Mouse (Mus musculus) gastrocnemius, postnatal 25 days (tissue): ENCODE data around the gene Enox1. TPM values are rescaled to one million over a fixed set of nuclear protein-coding genes. Genes with fewer than 3 reads are reported as not detected.
"Not testable (repeated sequence)": the region's sequence is repeated elsewhere in the genome, so short reads cannot be mapped to it uniquely, and the experiment has no call there.

ENCODE experiments used
- DNase-seq: peaks from one replicate; pipeline ENCODE4 v3.0.0; 2022
- long read RNA-seq, 2 experiments: library from polyadenylated mRNA; stranded (forward); transcript quantifications; one replicate each; pipeline ENCODE4 v2.0.0; 2021
- total RNA-seq, 2 experiments: library from RNA; stranded (reverse); gene quantifications; 1 replicate in 1 of 2; 2 replicates in 1 of 2; pipeline ENCODE4 v1.2.3; 2021

Enox1 gene
- total RNA-seq: 1 to 10 TPM in 1 of 2 experiments, under 1 TPM in 1; 0.99 to 1.2 TPM
- long read RNA-seq, experiment 1, partial matches to known transcripts: 0 of 6 reads
- long read RNA-seq, experiment 1, other reads (novel, unspliced or antisense): 6 of 6 reads
- long read RNA-seq, experiment 2, partial matches to known transcripts: 0 of 1 reads
- long read RNA-seq, experiment 2, other reads (novel, unspliced or antisense): 1 of 1 reads

DNA sequence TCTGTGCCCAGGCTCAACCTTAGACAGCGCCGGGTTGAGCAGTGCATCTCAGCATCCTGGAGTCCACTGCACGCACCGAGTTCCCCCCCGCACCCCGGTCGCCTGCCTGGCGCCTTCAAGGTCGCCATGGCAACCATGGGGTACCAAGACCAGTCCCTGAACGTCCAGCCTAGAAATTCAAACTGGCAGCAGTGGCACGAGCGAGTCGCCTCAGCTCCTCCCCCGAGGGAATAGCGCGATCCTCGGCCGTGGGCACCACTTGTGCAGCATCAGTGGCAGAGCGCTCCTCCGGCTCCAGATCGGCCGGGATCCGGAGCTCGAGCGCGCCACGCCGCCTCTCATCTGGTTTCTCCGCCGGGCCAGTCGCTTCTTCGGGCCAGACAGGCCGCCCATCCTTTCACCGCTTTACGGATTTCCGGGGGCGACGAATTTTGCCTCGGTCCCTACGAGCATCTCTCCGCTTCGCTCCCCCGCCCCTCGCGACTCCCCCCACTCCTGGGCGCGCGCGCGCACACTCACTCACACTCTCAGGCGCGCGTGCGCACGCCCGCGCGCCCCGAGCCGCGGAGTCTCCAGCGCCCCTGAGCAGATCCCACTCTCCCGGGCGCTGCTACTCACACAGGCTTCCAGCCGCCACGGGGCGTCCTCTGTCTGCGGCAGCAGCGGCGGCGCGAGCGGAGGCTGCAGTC is at the start of gene Enox1:
Gene Enox1, plus strand, starts transcription at position 542 of the 689 bp plus-strand sequence.
- peak; percentile 64 for DNase-seq

DNA sequence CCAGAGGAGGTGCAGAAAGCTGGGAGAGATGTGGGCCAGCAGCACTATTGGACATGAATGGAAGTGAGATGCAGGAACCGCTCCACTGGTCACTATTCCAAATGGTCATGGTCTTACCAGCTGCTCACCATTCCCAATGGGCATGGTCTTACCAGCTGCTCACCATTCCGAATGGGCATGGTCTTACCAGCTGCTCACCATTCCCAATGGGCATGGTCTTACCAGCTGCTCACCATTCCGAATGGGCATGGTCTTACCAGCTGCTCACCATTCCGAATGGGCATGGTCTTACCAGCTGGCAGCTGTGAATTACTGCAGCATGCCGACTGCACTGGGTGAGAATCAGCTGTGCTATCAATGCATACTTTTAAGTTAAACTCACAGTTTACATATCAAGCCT is 45.9 kb upstream of the Enox1 start:
- not testable (repeated sequence) for DNase-seq

DNA sequence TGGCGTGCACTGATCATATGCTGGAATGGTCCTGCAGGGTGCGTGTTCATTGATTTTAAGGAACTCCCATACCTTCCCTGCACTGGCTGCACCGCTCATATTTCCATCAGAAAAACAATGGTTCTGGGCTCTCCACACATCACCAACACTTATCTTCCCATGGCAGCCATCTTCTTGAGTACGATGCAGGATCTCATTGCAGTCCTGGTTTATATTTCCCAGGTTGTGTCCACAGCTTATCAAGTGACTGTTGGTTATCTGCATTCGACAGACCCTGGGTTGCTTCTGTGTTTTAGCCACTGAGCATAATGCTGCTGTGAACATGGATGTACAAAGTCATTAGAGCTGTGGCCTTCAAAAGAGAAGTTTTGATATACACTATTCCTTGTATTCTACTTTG is 26.0 kb upstream of the Enox1 start:
- no peak for DNase-seq

DNA sequence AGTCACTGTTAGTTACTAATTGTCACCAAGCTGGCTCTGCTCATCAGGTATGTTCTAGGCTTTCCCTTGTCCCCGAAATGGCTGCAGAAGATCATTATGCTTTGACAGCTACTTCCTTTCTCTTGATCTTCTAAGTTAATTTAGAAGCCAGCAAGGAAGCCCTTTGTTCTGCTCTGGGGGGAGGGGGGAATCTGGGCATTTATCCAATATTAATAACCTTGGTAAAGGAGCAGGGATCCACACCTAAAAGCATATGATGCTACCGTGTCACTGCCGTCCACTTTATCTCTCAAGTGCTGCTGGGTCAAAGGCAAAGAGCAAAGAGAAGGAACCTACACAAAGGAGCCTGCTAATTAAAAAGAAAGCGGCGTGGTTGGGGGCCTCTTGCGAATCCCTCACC is 19.6 kb upstream of the Enox1 start:
- no peak for DNase-seq

DNA sequence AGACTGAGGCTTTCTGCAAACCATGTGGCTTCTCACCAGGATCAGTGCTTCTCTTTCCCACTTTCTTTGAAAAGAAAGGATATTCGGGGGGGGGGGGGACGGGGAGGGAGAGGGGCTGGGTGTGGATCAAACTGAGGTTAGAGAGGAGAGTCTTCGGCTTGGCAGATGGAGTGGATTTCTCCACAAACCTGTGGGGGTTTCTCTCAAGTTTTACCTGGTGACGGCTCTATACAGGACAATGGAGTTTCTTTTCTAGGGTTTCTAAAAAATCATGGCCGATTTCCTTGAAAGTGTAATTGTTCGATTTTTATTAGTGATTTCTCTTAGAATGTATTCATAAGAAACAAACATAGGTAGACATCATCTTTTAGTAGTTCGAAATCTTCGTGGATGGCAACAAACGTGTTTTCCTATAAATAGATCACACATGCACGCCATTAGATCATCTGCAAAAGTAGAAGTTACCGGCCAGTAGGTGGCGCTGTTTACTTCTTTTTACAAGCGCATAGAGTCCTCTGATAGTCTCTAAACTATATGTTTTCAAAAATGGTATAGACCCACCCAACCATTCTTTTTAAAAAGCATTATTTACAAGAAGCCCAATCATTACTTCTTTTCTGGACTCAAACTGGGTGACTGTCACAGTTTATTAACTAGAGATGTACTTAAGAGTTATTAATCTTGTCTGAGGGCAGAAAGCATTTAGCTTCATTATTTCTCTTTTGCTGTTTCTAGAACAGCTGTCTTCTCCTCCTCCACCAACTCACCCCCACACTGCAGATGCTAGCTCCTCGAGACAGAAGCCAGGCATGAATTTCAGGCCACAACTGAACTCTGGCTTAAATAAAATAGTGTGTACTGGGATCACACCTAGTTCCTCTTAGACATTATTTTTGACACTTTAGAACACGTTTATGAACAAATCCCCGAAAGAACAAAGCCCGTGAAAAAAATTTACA is 15.0 kb upstream of the Enox1 start:
- no peak for DNase-seq

DNA sequence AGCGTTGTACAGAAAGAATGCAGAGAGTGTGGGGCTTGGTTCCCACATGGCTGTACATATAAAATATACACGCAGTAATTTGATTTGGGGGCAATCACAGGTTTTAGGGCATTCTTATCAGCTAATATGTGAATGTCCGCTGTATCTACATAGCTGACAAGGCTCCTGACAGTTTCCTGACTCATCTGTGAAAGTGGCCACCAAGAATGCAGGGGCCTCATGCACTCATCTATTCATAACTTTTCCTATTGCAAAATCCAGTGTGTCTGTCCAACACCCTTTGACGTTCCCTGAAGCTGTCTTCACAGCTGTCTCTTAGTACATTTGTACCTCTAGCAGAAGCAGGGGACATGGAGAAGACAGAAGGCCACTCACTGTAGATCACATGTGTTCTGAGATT is 11.5 kb upstream of the Enox1 start:
- DNase-seq: no peak

DNA sequence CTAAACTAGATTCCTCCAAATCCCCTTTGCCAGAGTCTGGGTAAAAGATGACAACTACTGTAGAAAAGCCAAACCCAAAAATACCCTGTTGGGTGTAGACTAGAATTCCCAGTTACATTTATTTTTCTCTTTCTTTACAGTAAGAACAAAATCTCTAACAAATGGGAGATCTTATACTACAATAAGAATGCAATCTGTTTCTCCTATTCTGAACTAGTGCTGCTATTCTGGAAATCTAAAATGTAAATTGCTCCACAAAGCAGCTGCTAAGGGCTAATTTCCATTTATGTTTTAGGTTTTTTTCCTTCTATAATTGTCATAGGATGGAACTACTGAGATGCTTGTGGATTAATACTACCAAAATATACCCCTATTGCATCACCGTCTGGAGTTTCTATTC is 8.9 kb upstream of the Enox1 start:
- DNase-seq: no peak

DNA sequence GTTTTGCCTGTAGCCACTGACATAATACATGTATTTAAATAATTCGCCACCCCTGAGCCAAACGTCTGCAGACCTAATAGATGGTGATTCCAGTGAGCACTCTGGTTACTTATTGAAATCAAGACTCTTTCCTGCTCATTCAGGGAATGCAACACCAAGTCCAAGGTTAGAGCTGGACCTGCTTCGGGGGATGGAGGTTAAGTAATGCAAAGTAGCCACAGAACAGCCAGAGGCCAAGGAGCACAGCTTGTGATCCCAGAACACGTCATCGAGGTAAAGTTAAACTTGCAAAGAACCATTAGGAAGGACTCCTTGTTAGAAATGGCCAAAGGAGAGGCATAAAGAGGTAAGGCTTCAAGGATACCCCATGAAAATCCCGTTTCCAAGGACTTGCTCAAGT is 6.0 kb upstream of the Enox1 start:
- no peak for DNase-seq

DNA sequence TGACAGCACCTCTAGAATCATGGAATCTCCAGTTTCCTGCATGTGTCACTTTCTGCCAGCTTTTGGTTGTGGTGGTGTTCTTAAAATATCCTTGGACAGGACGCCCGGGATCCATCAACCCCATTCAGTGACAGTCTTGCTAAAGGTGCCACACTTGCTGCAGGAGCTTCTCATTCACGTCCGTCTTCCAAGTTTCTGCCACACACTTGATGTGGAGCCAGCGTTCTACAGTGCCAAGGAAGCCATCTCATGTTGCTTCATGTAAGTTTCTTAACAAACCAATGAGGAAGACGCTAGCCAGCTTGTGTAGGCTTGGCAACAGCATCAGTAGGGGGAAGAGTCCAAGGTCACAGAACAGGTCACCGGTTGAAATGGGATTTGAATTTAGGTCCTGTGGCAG is 5.1 kb upstream of the Enox1 start:
- DNase-seq: peak; percentile 53

DNA sequence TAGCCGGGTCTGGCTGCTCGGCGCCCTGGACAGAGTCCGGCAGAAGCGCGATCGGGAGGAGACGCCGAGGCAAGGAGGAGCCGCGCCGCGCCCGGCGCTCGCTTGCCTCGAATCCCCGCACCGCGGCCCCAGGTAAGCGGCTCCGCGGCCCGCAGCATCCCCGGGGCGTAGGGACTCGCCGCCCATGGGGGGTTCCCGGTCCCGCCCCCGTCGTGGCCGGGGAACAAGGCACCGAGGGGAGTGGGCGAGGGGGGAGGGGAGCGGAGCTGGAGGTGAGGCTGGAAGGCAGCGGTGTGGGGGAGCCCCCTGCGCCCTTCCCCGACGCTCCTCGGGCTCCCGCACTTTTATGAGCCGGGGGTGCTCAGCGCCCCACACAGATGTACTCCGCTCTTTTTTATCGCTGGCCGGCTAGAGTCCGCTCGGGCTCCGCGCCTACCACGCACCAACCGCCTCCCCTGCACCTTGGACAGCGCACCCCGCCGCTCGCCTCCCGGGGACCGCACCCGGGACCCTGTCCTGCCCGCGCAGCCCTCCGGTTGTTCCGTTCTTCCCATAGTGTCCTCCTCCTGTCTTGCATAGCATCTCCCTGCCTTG is 445 bp downstream of the Enox1 start:
- no peak for DNase-seq

DNA sequence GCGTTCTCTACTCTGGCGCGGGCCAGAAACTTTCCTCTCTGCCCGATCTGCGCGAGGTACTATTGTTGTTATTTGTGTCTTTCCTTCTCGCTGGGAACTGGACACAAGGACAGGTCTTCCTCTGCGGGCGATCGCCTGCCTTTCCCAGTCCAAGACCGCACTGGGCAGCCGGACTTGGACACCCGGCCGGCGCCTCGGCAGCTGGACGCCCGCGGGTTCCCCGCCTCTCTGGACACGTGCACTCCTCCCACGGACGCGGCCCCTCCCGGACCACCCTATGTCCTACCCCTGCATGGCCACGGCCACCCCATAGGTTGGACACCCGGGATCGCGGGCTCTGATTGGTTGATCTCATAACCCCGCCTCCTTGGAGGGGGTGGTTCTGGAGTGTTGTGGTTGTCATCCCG is 945 bp downstream of the Enox1 start:
- DNase-seq: peak; percentile 72

DNA sequence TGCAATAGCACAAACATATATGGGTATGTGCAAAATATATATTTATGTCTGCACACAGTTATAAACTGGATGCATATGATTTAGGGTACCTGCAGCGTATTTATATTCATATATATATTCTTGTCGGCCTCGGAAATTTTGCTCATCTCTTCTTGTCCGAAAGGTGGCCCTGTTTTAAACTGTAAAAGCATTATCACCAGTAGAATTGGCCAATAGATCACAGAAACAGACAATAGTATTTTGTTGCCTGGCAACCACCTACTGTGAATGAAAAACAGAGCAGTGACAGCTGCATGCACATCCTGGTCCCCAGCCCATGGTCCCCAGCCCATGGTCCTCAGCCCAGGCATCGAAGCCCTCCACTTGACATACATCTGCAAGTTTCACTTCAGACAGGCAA is 2.8 kb downstream of the Enox1 start:
- no peak for DNase-seq

DNA sequence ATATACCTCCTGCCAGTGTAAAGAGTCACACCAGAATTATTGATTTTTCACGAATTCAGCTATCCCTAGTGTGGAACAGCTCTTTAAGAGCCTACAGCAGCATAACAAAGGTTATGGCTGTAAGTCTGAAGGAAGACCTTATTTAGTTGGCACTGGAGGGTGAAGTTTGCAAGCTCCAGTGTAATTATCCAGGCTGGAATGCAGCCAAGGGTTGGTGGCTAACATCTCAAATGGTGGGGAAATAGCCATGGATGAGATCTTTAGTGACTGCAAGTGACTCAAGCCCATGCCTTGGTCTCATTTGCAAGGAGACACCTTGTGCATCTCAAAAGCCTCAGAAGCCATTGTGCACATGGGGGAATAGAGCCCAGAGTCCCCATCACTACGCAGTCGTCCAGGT is 5.9 kb downstream of the Enox1 start:
- DNase-seq: no peak

DNA sequence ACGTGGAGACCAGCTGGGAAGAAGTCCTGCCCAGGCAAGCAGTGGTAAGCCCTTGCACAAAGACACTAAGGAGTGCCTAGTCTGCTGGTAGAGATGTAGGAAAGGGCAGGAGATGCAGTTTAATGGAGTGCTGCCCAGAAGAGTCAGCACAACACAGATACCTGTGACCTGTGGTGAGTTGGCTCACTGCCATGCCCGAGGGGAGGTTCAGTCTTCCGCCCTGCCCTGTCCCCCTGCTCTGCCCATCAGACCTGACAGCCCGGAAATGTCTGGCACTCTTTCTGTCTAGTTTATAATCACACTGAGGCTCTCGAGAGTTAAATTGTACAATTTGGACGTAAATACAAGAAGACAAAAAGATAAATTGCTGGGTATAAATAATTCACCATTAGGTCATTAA is 7.8 kb downstream of the Enox1 start:
- DNase-seq: no peak

DNA sequence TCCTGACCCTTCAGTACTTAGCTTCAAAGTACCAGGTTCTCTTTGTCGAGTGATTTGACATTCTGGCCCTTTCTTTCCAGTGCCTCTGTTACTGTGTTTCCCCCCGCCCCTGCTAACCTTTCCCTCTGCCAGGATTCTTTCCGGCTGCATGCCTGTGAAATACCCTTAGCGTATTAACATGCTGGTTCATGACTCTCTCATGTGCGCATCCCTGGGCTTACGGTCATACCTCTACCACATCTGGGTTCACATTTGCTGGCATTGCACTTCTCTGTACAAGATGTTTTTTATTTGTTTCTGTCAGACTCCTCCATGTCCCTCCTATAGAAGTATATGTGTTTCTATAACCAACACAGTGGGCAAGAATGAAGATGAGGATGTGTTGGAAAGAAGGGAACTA is 11.6 kb downstream of the Enox1 start:
- DNase-seq: no peak

DNA sequence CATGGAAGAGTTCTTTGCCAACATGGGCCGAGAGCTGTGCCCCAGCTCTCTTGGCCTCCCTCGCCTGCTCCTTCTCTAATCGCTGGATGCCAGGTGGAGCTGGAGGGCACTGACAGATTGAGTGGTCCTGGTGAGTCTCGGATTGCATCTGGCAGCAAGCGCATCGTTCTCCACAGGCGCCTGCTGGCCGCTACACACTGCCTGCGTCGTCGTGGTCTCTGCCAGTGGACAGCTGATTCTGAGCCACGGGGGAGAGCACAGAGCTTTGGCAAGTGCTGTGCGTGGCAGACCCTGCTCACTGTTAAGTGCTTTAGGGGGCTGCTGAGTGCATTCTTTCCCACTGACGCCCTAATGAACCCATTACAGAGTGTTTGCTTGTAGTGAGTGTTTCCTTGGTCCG is 17.9 kb downstream of the Enox1 start:
- DNase-seq: peak; percentile 71

DNA sequence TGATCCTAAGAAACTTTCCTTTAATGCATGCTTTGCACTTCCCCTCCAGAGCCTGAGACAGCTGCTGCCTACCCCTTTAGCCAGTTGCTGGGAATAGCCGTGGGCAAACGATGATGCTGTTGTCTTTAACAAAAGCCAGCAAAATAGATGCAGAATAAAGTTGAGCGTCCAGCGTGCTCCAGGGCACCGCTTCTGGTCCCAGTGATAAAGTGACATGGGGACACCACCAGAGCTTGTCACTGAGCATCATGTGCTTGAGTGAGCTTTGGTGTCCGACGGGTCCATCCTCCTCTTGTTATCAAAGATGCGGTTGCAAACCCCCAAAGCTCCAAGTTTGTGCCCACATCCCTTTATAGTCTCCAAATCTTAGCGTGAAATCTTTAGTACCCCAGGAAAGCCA is 18.4 kb downstream of the Enox1 start:
- no peak for DNase-seq

DNA sequence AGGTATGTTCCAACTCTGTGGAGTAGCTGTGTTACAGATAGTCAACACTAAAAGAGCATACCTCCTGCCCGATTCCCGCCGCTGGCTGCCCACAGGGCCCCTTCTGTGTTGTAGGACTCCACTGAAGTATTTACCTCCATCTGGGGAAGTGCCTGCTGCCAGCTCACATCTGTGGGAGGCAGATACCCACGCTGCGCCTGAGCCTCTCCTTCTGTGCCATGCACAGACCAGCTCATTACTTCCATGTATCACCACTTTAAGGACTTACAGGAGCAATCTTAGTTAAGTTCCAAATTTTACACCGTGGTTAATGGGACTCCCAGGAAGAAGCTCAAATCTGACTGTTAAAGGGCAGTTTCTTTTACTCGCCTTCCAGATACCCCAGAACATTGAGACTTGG is 23.7 kb downstream of the Enox1 start:
- no peak for DNase-seq

DNA sequence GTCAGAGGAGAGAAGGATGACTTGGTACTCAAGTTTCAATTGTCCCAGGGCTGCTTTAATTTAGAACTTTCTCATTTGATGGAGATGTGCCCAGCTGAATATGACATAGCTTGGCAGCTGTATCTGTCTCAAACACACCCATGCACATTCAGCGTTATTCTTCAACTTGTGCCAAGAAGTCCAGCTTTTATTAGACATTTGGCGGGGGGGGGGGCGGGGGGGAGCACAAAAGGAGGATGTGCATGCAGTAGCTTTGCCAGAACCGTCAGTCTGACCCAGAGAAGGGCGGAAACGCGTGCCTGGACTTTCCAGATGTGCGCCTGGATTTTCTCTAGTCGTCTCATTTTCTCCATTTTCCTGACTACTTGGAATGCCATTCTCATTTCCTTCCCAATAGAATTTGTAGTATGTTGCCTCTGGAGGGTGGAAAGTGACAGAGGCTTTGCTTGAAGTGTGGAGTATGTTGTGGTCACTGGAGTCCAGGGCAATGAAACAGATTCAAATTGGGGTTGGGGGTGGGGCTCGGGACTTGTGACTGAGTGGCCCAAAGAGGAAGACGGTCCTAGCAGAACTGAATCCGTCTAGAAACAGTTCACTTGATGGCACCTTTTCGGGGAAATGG is 24.3 kb downstream of the Enox1 start:
- peak; percentile 8 for DNase-seq

DNA sequence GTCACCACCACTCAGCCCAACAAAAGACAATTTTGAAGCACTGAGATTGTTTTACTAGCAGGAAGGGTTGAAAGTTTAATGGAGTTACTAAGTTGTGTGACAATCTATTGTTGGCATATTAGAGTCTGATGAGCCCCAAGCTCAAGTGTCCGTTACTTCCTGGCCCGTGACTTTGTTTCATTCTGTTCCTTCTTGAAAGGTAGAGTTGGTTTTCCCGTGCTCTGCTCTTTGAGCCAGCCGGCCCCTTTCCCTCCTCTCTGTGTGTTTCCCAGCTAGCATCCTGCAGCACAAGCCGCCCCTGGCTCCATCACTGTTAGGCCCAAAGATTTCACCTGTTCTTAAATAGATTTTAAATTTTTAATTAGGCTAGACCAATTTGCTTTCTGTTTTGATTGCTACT is 26.9 kb downstream of the Enox1 start:
- DNase-seq: no peak

DNA sequence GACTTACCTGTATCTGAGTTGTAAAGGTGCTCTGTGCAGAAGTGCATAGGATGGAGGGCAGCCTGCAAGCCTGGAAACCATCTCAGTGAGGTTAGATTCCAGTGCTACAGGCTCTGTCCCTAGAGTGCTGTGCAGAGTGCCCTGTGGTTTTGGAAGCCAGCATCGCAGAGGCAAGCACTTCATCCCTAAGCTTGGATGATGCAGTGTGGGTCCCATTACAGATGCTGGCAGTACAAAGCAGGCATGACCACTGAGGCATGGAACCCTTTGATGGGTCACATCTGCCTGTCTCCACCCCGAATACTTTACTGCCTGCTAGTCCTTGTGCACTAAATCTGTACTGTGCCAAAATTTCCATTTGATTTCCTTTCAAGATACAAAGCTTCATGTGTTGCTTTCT is 33.6 kb downstream of the Enox1 start:
- no peak for DNase-seq

DNA sequence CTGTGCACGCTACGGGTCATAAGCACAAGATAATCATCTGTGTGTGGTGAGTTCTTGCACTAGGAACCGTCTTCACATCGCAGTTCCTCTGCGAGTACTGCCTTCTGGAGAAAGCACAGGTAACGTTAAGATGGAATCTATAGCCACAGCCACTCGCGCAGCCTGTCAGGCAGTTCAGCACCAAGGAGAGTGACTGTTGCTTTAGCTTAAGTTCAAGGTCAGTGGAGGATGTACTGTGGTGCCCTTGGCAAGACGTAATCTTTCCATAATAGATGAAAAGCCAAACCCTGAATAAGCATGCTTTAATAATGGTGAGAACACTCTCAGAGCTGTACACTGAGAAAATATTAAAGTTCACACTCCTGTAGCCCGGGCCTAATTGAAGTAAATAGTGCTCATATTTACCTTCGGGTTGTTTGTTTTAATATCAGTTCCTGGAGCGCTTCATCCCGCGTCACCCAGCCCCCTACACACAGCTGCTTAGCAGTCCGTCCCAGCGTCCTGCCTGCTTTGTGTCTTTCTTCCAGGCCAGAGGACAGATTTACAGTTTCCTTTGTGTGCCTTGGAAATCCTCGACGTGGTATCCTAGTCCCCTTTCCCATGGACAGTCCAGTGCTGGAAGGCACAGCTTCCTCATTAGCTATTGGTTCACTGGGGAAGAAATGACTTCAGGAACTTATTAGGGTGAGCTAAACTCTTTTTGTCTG is 38.9 kb downstream of the Enox1 start:
- DNase-seq: no peak
